Mouse (Mus musculus): Measurements from ENCODE around the gene Rasl10a.

Gene Rasl10a

DNA sequence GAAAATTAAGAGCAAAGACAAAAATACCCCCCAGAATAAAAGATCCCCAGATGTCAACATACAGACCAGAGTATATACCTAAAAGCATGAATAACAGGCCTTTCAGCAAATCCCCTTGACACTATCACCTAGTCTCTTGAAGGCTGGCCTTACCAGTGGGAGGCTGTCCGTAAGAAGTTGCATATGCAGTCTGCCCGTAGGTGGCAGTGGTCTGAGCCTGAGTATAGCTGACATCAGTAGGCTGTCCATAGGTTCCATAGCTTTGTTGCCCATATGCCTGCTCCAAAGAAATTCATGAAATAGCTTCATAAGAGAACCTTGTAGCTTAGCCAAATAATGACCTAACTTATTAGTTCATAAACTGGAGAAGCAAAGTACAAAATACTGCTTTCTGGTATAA is 33.8 kb downstream of the Rasl10a start:
- DNase-seq = no peak

GRCm38 (mm10) chr11:5095877-5096276 is 37.9 kb downstream of the Rasl10a start:
- no peak for DNase-seq

GRCm38 (mm10) chr11:5096480-5097020 is 38.6 kb downstream of the Rasl10a start:
- no peak for DNase-seq

- DNase-seq = peak; percentile 62
These were observed 40.3 kb downstream of the Rasl10a start for GRCm38 (mm10) chr11:5098035-5098735.

- peak; percentile 96 for DNase-seq
These were observed 41.0 kb downstream of the Rasl10a start, which contains the start of the genes Rhbdd3 and Ewsr1 for GRCm38 (mm10) chr11:5098736-5099542. Gene Rhbdd3, plus strand, starts transcription at chr11:5098926. Gene Ewsr1, minus strand, starts transcription at chr11:5099266.

- peak; percentile 67 for DNase-seq
These were observed 41.8 kb downstream of the Rasl10a start for GRCm38 (mm10) chr11:5099576-5100183.

DNA sequence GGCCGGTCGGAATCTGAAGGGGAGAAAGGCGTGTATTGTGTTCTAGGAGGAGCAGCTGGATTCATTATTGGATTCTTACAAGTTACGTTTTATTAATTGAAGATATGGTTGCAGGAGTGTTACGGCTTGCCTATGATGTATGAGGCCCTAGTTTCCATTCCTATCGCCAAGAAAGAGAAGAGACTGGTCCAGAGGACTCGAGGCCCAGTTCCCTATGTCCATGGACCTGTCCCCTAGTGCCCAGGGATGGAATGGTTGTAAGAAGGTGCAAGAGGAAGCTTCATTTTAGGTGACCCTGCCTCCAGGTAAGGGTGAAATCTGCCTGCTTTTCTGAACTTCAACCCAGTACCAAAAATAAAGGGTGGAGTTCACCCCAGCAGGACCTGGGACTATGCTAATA is 42.4 kb downstream of the Rasl10a start:
- DNase-seq = no peak

DNA sequence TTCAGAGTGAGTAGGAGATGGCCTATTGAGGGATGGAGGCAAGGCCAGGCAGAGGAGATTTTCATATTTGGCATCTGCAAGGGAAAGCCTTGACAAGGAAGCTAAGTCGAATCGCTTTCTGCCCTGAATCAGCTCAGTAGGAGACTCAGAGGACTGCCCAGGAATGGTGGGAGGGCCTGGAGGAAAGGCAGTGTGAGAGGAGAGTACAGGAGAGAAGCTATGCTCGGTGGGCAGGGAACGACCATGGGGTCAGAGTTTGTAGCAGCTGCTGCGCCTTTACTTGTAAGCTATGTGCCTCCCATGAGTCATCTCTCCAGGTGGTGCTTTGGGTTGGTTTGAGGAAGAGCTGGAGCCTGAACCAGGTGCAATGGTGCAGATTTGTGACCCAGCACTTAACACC is 42.9 kb downstream of the Rasl10a start:
- DNase-seq = no peak

DNA sequence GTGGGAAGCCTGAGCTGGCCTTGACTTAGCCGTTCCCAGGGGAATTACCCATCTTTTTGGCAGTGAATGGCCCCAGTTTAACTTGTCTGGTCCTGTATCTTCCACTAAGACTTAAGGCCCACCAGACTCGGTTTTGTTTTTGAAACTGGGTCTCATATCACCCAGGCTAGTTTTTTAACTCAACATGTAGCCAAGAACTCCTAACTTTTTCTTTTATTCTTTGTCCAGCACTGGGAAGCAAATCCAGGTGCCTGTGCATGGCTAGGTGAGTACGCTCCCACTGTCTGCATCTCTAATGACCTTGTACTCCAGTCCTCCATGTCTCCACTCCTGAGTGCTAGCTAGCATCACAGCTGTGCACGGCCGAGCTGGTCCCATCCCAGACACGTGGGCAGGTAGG is 43.7 kb downstream of the Rasl10a start:
- no peak for DNase-seq

DNA sequence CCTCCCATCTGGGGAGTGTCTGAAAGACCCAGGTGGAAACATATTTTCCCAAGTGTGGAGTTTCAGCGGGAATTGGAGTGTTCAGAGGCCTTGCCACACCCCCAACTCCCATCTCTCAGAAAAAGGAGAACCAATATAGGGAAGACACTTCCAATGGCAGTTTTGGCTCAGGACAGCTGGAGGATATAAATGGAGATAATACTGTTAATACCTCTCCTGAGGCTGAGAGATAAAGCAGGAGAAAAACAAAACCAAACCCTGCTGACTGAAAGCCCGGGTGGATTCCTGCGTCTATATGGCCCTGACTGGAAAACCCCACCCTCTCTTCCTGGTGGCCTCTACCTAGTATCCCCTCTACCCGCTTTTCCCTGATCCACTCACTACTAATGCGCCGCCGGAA is 44.5 kb downstream of the Rasl10a start:
- DNase-seq = no peak

DNA sequence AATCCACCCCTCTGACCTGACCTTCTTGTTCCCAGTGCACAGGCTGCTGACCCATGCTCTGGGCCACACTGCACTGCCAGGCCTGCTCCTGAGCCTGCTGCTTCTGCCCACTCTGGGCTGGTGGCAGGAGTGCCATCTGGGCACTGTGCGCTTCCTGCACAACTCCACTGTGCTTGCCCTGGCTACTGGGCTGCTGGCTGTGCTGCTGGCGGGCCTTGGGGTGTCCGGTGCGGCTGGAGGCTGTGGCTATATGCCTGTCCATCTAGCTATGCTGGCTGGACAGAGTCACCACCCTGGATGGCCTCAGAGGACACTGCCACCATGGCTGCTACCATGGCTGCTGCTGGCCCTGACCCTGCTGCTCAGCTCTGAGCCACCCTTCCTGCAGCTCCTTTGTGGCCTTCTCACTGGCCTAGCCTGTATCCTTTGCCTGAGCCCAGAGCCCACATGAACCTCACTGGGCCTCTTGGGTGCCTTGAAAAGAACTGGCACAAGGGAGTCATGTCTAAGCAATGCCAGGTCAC is 46.1 kb downstream of the Rasl10a start:
- no peak for DNase-seq

- no peak for DNase-seq
These were observed 51.5 kb downstream of the Rasl10a start for GRCm38 (mm10) chr11:5109441-5109840.
